Mouse (Mus musculus): ENCODE data around the gene Fam192a. TPM values are rescaled to one million over a fixed set of nuclear protein-coding genes. Genes with fewer than 3 reads are reported as not detected.

Gene Fam192a
- polyA plus RNA-seq, 1 experiment from 2014 or later, result 90.2 TPM

GRCm38 (mm10) chr8:94584238-94584817, 17.5 kb downstream of the Fam192a start:
- 78% methylated on average over 4 of the region's 4 CpGs for WGBS
- no peak overlapping the region for H3K9ac ChIP-seq (ENCODE audit: low read length)
- H3K36me3 ChIP-seq (ENCODE audit: control insufficient read depth, insufficient read depth, low read length), result peaks cover 12% of the 10 kb centered on the region
- H3K4me3 ChIP-seq (ENCODE audit: low read depth, low read length), result no peak overlapping the region
- no peaks in the 10 kb centered on the region for H3K9me3 ChIP-seq (ENCODE audit: control insufficient read depth, low read length)
- H3K4me2 ChIP-seq (ENCODE audit: low read depth, severe bottlenecking), result no peak overlapping the region
- no peak for ATAC-seq (ENCODE audit: insufficient number of reproducible peaks, low FRiP score, low TSS enrichment, low read depth)
- no peak overlapping the region for H3K27ac ChIP-seq (replicated peaks; ENCODE audit: low read depth, low read length)
- no peak for DNase-seq (ENCODE audit: low spot score)
- H3K4me1 ChIP-seq (ENCODE audit: control insufficient read depth, insufficient read depth, low read length), result no peaks in the 10 kb centered on the region
- no peaks in the 10 kb centered on the region for H3K27me3 ChIP-seq (ENCODE audit: control insufficient read depth, insufficient read depth, low read length)

GRCm38 (mm10) chr8:94582569-94582968, 19.2 kb downstream of the Fam192a start:
- DNase-seq (ENCODE audit: low spot score), result no peak
- Histone ChIP-seq H3K4me2 (ENCODE audit: low read depth, severe bottlenecking) (no peak overlapping the region), H3K36me3 (ENCODE audit: control insufficient read depth, insufficient read depth, low read length) (peaks cover 16% of the 10 kb centered on the region), H3K4me1 (ENCODE audit: control insufficient read depth, insufficient read depth, low read length) (no peaks in the 10 kb centered on the region), H3K9ac (ENCODE audit: low read length) (no peak overlapping the region), H3K9me3 (ENCODE audit: control insufficient read depth, low read length) (no peaks in the 10 kb centered on the region), H3K27me3 (ENCODE audit: control insufficient read depth, insufficient read depth, low read length) (no peaks in the 10 kb centered on the region), H3K4me3 (ENCODE audit: low read depth, low read length) (no peak overlapping the region), H3K27ac (replicated peaks; ENCODE audit: low read depth, low read length) (no peak overlapping the region)
- 95% methylated on average over 6 of the region's 6 CpGs for WGBS
- no peak for ATAC-seq (ENCODE audit: insufficient number of reproducible peaks, low FRiP score, low TSS enrichment, low read depth)

GRCm38 (mm10) chr8:94581820-94582483, 19.8 kb downstream of the Fam192a start:
- WGBS, result 94% methylated on average over 7 of the region's 7 CpGs
- no peak overlapping the region for H3K4me2 ChIP-seq (ENCODE audit: low read depth, severe bottlenecking)
- H3K9ac ChIP-seq (ENCODE audit: low read length), result no peak overlapping the region
- no peaks in the 10 kb centered on the region for H3K9me3 ChIP-seq (ENCODE audit: control insufficient read depth, low read length)
- no peaks in the 10 kb centered on the region for H3K4me1 ChIP-seq (ENCODE audit: control insufficient read depth, insufficient read depth, low read length)
- H3K36me3 ChIP-seq (ENCODE audit: control insufficient read depth, insufficient read depth, low read length), result peaks cover 15% of the 10 kb centered on the region
- DNase-seq (ENCODE audit: low spot score), result no peak
- no peak overlapping the region for H3K4me3 ChIP-seq (ENCODE audit: low read depth, low read length)
- H3K27ac ChIP-seq (replicated peaks; ENCODE audit: low read depth, low read length), result no peak overlapping the region
- H3K27me3 ChIP-seq (ENCODE audit: control insufficient read depth, insufficient read depth, low read length), result no peaks in the 10 kb centered on the region
- ATAC-seq (ENCODE audit: insufficient number of reproducible peaks, low FRiP score, low TSS enrichment, low read depth), result no peak

- Histone ChIP-seq H3K4me2 (ENCODE audit: low read depth, severe bottlenecking) (no peak overlapping the region), H3K36me3 (ENCODE audit: control insufficient read depth, insufficient read depth, low read length) (peaks cover 14% of the 10 kb centered on the region), H3K27ac (replicated peaks; ENCODE audit: low read depth, low read length) (no peak overlapping the region), H3K4me3 (ENCODE audit: low read depth, low read length) (no peak overlapping the region), H3K9ac (ENCODE audit: low read length) (no peak overlapping the region), H3K4me1 (ENCODE audit: control insufficient read depth, insufficient read depth, low read length) (no peaks in the 10 kb centered on the region), H3K27me3 (ENCODE audit: control insufficient read depth, insufficient read depth, low read length) (no peaks in the 10 kb centered on the region), H3K9me3 (ENCODE audit: control insufficient read depth, low read length) (no peaks in the 10 kb centered on the region)
- ATAC-seq (ENCODE audit: insufficient number of reproducible peaks, low FRiP score, low TSS enrichment, low read depth) (no peak), DNase-seq (ENCODE audit: low spot score) (no peak)
- WGBS, result 94% methylated on average over 4 of the region's 4 CpGs
These were observed 26.6 kb downstream of the Fam192a start for GRCm38 (mm10) chr8:94575148-94575547.

- WGBS, result 87% methylated on average over 16 of the region's 16 CpGs
- no peak for DNase-seq (ENCODE audit: low spot score)
- no peak for ATAC-seq (ENCODE audit: insufficient number of reproducible peaks, low FRiP score, low TSS enrichment, low read depth)
These were observed 27.5 kb downstream of the Fam192a start for GRCm38 (mm10) chr8:94574159-94574907.

GRCm38 (mm10) chr8:94571896-94572295, 29.9 kb downstream of the Fam192a start:
- ATAC-seq (ENCODE audit: insufficient number of reproducible peaks, low FRiP score, low TSS enrichment, low read depth) (no peak), DNase-seq (ENCODE audit: low spot score) (no peak)
- H3K4me2 ChIP-seq (ENCODE audit: low read depth, severe bottlenecking), result no peak overlapping the region
- no peak overlapping the region for H3K9ac ChIP-seq (ENCODE audit: low read length)
- no peaks in the 10 kb centered on the region for H3K27me3 ChIP-seq (ENCODE audit: control insufficient read depth, insufficient read depth, low read length)
- no peaks in the 10 kb centered on the region for H3K4me1 ChIP-seq (ENCODE audit: control insufficient read depth, insufficient read depth, low read length)
- no peak overlapping the region for H3K4me3 ChIP-seq (ENCODE audit: low read depth, low read length)
- peaks cover 9% of the 10 kb centered on the region for H3K36me3 ChIP-seq (ENCODE audit: control insufficient read depth, insufficient read depth, low read length)
- WGBS, result 85% methylated on average over 2 of the region's 2 CpGs
- H3K9me3 ChIP-seq (ENCODE audit: control insufficient read depth, low read length), result no peaks in the 10 kb centered on the region
- H3K27ac ChIP-seq (replicated peaks; ENCODE audit: low read depth, low read length), result no peak overlapping the region

More at GRCm38 (mm10) chr8:94574159-94574907, 27.5 kb downstream of the Fam192a start:
- Histone ChIP-seq H3K36me3 (ENCODE audit: control insufficient read depth, insufficient read depth, low read length) (peaks cover 14% of the 10 kb centered on the region), H3K4me2 (ENCODE audit: low read depth, severe bottlenecking) (no peak overlapping the region), H3K27me3 (ENCODE audit: control insufficient read depth, insufficient read depth, low read length) (no peaks in the 10 kb centered on the region), H3K4me1 (ENCODE audit: control insufficient read depth, insufficient read depth, low read length) (no peaks in the 10 kb centered on the region), H3K9me3 (ENCODE audit: control insufficient read depth, low read length) (no peaks in the 10 kb centered on the region), H3K9ac (ENCODE audit: low read length) (no peak overlapping the region), H3K27ac (replicated peaks; ENCODE audit: low read depth, low read length) (no peak overlapping the region), H3K4me3 (ENCODE audit: low read depth, low read length) (no peak overlapping the region)

- Histone ChIP-seq H3K36me3 (ENCODE audit: control insufficient read depth, insufficient read depth, low read length) (peaks cover 6% of the 10 kb centered on the region), H3K4me3 (ENCODE audit: low read depth, low read length) (no peak overlapping the region), H3K27ac (replicated peaks; ENCODE audit: low read depth, low read length) (no peak overlapping the region), H3K27me3 (ENCODE audit: control insufficient read depth, insufficient read depth, low read length) (no peaks in the 10 kb centered on the region), H3K4me2 (ENCODE audit: low read depth, severe bottlenecking) (no peak overlapping the region), H3K4me1 (ENCODE audit: control insufficient read depth, insufficient read depth, low read length) (peaks cover 3% of the 10 kb centered on the region; the same call in 1 of the 2 replicates), H3K9ac (ENCODE audit: low read length) (no peak overlapping the region), H3K9me3 (ENCODE audit: control insufficient read depth, low read length) (no peaks in the 10 kb centered on the region)
- ATAC-seq (ENCODE audit: insufficient number of reproducible peaks, low FRiP score, low TSS enrichment, low read depth) (no peak), DNase-seq (ENCODE audit: low spot score) (no peak)
- WGBS, result 76% methylated on average over 1 of the region's 1 CpGs
These were observed 32.4 kb downstream of the Fam192a start for GRCm38 (mm10) chr8:94569419-94569818.

GRCm38 (mm10) chr8:94568098-94568497, 33.7 kb downstream of the Fam192a start:
- no peaks in the 10 kb centered on the region for H3K9me3 ChIP-seq (ENCODE audit: control insufficient read depth, low read length)

More at GRCm38 (mm10) chr8:94568098-94568497, 33.7 kb downstream of the Fam192a start:
- 84% methylated on average over 8 of the region's 8 CpGs for WGBS
- ATAC-seq (ENCODE audit: insufficient number of reproducible peaks, low FRiP score, low TSS enrichment, low read depth) (no peak), DNase-seq (ENCODE audit: low spot score) (no peak)
- H3K4me1 ChIP-seq (ENCODE audit: control insufficient read depth, insufficient read depth, low read length), result peaks cover 3% of the 10 kb centered on the region; the same call in 1 of the 2 replicates
- no peak overlapping the region for H3K9ac ChIP-seq (ENCODE audit: low read length)
- H3K27me3 ChIP-seq (ENCODE audit: control insufficient read depth, insufficient read depth, low read length), result no peaks in the 10 kb centered on the region
- H3K27ac ChIP-seq (replicated peaks; ENCODE audit: low read depth, low read length), result no peak overlapping the region
- no peak overlapping the region for H3K4me2 ChIP-seq (ENCODE audit: low read depth, severe bottlenecking)
- no peaks in the 10 kb centered on the region for H3K36me3 ChIP-seq (ENCODE audit: control insufficient read depth, insufficient read depth, low read length)
- H3K4me3 ChIP-seq (ENCODE audit: low read depth, low read length), result no peak overlapping the region
